Mouse (Mus musculus) stomach, postnatal 0 days (tissue): Measurements from ENCODE around the gene Ctnna3. TPM values are rescaled to one million over a fixed set of nuclear protein-coding genes. Genes with fewer than 3 reads are reported as not detected.

Experiments used
- ATAC-seq: fragments of 200-750 bp; cut with Nextera tagmentation; 2 replicates; pipeline ENCODE4 v1.8.0; 2017; ENCODE audit not compliant: low FRiP score, low TSS enrichment
- DNase-seq: peaks from one replicate; pipeline ENCODE4 v3.0.0-alpha.2; 2016; ENCODE audit warnings: low spot score
- H3K27ac ChIP-seq: fragments of 300-500 bp; sonication (generic); replicated peaks from 2 replicates; pipeline ENCODE4 v1.5.1; 2014; ENCODE audit warnings: mild to moderate bottlenecking, control low read depth
- H3K27me3 ChIP-seq: fragments of 300-500 bp; sonication (generic); 2 replicates; pipeline ENCODE4 v1.6.1; 2014; ENCODE audit warnings: low read length; ENCODE audit not compliant: control insufficient read depth, insufficient read depth
- H3K36me3 ChIP-seq: fragments of 300-500 bp; sonication (generic); 2 replicates; pipeline ENCODE4 v1.6.1; 2014; ENCODE audit warnings: low read length, mixed read lengths; ENCODE audit not compliant: control insufficient read depth, insufficient read depth
- H3K4me1 ChIP-seq: fragments of 300-500 bp; sonication (generic); replicated peaks from 2 replicates; pipeline ENCODE4 v1.6.1; 2014; ENCODE audit warnings: antibody characterized with exemption; ENCODE audit not compliant: control insufficient read depth, insufficient read depth
- H3K4me2 ChIP-seq: fragments of 300-500 bp; sonication (generic); replicated peaks from 2 replicates; pipeline ENCODE4 v1.6.1; 2014; ENCODE audit warnings: low read depth, mild to moderate bottlenecking, control low read depth, moderate library complexity
- H3K4me3 ChIP-seq: fragments of 300-500 bp; sonication (generic); 2 replicates; pipeline ENCODE4 v1.5.1; 2014; ENCODE audit warnings: low read depth, low read length, control low read depth
- H3K9ac ChIP-seq: fragments of 300-500 bp; sonication (generic); 2 replicates; pipeline ENCODE4 v1.6.1; 2014; ENCODE audit warnings: mild to moderate bottlenecking, low read length, control low read depth, mixed read lengths
- H3K9me3 ChIP-seq: fragments of 300-500 bp; sonication (generic); 2 replicates; pipeline ENCODE4 v1.6.1; 2016; ENCODE audit warnings: low read length; ENCODE audit not compliant: control insufficient read depth
- CTCF ChIP-seq: IDR thresholded peaks from 2 replicates; pipeline ENCODE4 v1.5.1; 2016; ENCODE audit warnings: antibody characterized with exemption, low read depth, mild to moderate bottlenecking, moderate library complexity
- EP300 ChIP-seq: optimal IDR thresholded peaks from 2 replicates; pipeline ENCODE3; 2016; ENCODE audit warnings: antibody characterized with exemption
- WGBS: fragments of 180-500 bp; shearing (Covaris S2); extraction: QIAGEN DNeasy Blood & Tissue Kit; methylation state at CpG from one replicate; pipeline ENCODE4 v1.1.7; 2014; 5-methylcytosine and 5-hydroxymethylcytosine counted together
- polyA plus RNA-seq: library from polyadenylated mRNA; unstranded; fragments of >200 nt; fragmentation: Nextera tagmentation; extraction: Ambion mirVana; gene quantifications from 2 replicates; pipeline ENCODE4 v1.2.1, GENCODE M21; 2015

Gene Ctnna3
- polyA plus RNA-seq, 1 experiment from 2014 or later: 0.27 TPM

DNA sequence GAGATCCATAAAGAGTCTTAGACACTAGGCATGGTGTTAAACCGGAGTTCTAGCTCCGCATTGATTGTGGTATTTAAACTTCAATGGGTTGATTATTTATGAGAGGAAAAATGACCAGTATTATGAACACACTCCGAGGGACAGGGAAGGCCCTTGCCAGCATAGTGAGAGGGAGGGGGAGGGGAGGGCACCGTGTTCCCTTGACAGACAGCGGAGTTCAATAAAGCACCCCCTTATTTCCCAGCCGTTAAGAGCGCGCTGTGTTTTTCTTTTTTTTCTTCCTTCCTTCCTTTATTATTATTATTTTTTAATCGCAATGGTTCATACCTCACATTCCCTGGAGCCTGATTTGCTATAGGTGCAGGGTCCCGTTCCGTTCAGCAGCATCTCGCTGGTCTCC lies 657.6 kb downstream of the Ctnna3 start:
- Histone ChIP-seq H3K27ac (no peak overlapping the region), H3K36me3 (no peaks in the 10 kb centered on the region), H3K4me3 (peak overlapping the region; percentile 29), H3K4me1 (no peaks in the 10 kb centered on the region), H3K9ac (no peak overlapping the region), H3K27me3 (0 out of 2 replicates have a peak, but pooled peaks cover 2% of the 10 kb centered on the region), H3K4me2 (peak overlapping the region; percentile 48), H3K9me3 (no peaks in the 10 kb centered on the region)
- DNase-seq (no peak), ATAC-seq (no peak)
- 1% methylated on average over 12 of the region's 12 CpGs for WGBS
- no peak for TF ChIP-seq CTCF
- TF ChIP-seq EP300: no peak

DNA sequence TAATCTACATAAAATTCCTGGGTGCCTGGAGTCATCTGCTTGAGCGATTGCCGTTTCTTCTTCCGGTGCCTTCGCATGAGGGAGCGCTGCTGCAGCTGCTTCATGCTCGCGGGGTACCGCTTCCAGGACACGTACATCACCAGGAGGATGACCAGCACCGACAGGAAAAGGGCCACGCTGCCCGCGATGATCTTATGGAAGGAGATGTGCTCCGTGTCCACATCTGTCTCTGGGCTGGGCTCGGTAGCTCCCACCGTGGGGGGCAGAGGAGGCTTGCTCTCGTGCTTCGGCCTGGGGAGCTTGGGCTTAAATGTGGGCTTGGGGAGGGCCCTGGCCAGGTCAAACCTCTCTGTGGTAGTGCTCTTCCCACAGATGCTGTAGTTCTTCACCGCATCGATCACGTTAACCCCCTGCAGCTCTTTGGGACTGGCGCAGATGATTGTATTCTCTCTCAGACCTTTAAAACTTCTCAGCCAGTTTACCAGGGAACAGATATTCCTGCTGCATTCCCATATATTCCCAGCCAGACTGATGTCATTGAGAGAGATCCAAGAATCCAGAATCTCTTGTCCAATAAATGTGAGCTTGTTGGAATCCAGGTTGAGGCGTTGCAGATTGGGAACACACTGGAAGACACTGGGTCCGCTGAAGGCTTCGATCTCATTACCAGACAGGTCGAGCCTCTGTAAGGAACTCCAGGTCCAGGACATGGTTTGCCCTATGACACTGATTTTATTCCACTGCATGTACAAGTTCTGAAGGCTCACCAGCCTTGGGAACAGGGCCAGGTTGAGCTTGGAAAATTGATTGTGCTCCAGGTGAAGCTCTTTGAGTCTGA lies 658.3 kb downstream of the Ctnna3 start:
- ATAC-seq (no peak), DNase-seq (no peak)
- 9% methylated on average over 26 of the region's 26 CpGs for WGBS
- no peaks in the 10 kb centered on the region for H3K4me1 ChIP-seq
- H3K27ac ChIP-seq: no peak overlapping the region
- TF ChIP-seq EP300: no peak
- no peak for TF ChIP-seq CTCF
- H3K4me2 ChIP-seq: peak overlapping the region; percentile 48
- H3K9ac ChIP-seq: peak overlapping the region; percentile 8; the same call in 1 of the 2 replicates
- 0 out of 2 replicates have a peak, but pooled peaks cover 2% of the 10 kb centered on the region for H3K27me3 ChIP-seq
- peak overlapping the region; percentile 29 for H3K4me3 ChIP-seq
- no peaks in the 10 kb centered on the region for H3K9me3 ChIP-seq
- H3K36me3 ChIP-seq: no peaks in the 10 kb centered on the region

GRCm38 (mm10) chr10:64088774-64089460 lies 659.0 kb downstream of the Ctnna3 start:
- WGBS: 37% methylated on average over 19 of the region's 19 CpGs
- ATAC-seq (no peak), DNase-seq (no peak)
- H3K27me3 ChIP-seq: 0 out of 2 replicates have a peak, but pooled peaks cover 2% of the 10 kb centered on the region
- H3K4me2 ChIP-seq: peak overlapping the region; percentile 48; the same call in 1 of the 2 replicates
- no peak overlapping the region for H3K4me3 ChIP-seq
- H3K36me3 ChIP-seq: no peaks in the 10 kb centered on the region
- no peaks in the 10 kb centered on the region for H3K9me3 ChIP-seq
- H3K9ac ChIP-seq: no peak overlapping the region
- H3K4me1 ChIP-seq: no peaks in the 10 kb centered on the region
- H3K27ac ChIP-seq: no peak overlapping the region
- TF ChIP-seq CTCF: no peak

DNA sequence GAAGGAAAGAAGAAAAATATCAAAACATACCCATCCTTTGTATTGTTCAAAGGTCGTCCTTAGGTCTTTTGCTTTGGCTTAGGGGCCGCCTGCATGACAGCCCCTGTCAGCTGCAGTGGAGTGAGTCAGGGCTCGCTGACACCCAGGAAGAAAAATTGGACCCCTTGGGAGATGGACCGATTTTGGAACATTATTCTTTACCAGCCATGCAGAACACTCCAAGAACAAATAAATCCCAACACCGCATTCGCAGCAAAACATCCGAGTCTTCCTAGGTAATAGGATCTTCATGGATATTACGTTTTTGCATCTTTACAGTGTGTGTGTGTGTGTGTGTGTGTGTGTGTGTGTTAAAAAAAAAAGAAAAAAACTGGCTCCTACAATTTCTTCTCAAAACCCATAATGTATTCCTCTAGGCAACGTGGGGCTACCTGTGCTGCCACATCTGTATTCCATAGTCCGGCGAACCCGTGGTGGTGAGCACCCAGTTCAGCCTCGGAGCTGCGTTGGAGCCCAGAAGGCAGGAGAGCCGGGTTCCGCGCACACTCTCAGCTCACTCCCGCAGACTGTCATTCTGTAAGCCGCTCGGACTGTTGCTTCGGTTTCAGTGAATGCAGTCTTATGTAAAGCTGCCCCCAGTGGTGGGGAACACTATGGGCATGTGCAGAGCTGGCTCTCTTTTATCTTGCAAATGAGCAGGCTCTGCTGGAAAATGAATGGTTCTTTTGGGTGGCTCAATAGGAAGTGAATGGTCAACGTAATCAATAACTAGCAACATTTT lies 660.0 kb downstream of the Ctnna3 start, which contains the start of gene Lrrtm3:
Lrrtm3 (minus strand) TSS at position 598 of the 781 bp plus-strand sequence.
- peak; percentile 57 for DNase-seq

GRCm38 (mm10) chr10:64096532-64096931 lies 666.6 kb downstream of the Ctnna3 start:
- 97% methylated on average over 1 of the region's 1 CpGs for WGBS
- Histone ChIP-seq H3K4me1 (no peaks in the 10 kb centered on the region), H3K4me3 (no peak overlapping the region), H3K9ac (no peak overlapping the region), H3K4me2 (no peak overlapping the region), H3K36me3 (no peaks in the 10 kb centered on the region), H3K27ac (no peak overlapping the region), H3K27me3 (no peaks in the 10 kb centered on the region), H3K9me3 (no peaks in the 10 kb centered on the region)
- DNase-seq: no peak
- TF ChIP-seq EP300 (no peak), CTCF (peak; percentile 49)
- no peak for ATAC-seq

More for the DNA sequence above, 660.0 kb downstream of the Ctnna3 start, which contains the start of gene Lrrtm3:
- Histone ChIP-seq H3K4me3 (peak within 1 kb of the TSS; percentile 30), H3K36me3 (no peaks in the 10 kb centered on the region), H3K9me3 (no peaks in the 10 kb centered on the region), H3K9ac (0 out of 2 replicates have a peak within 1 kb of the TSS, but pooled peaks have one; percentile 23), H3K27me3 (0 out of 2 replicates have a peak, but pooled peaks cover 2% of the 10 kb centered on the region), H3K4me1 (no peaks in the 10 kb centered on the region), H3K27ac (no peak within 1 kb of the TSS), H3K4me2 (peak within 1 kb of the TSS; percentile 52)
- peak; percentile 64; the same call in 1 of the 2 replicates for ATAC-seq
- 4% methylated on average over 22 of the region's 22 CpGs for whole genome bisulfite sequencing
- TF ChIP-seq CTCF (peak; percentile 77), EP300 (no peak)
